Mouse (Mus musculus) urinary bladder, adult 18-20 months (tissue): ENCODE measurements around the gene Nfia.

ENCODE experiments used
- DNase-seq, 2 experiments: peaks; one replicate each; pipeline ENCODE4 v3.0.0; 2022; ENCODE audit warnings: low spot score in 2 of 2, mixed read lengths in 2 of 2

The Nfia gene

DNA sequence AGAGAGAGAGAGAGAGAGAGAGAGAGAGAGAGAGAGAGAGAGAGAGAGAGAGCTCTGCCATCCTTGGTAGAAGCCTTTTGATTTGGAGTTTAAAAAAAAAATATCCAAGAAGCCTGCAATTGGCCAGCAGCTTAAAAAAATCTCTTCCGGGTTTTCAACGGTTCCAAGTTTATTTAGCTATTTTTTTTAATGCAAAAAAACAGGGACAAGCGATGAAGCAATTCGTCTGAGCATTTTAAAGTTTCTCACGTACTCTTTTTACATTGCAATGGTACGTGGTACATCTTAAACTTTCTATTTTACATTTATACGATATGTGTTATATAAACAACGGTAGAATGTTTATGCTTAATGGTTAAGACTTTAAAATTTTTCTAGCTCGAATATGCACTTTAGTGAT lies at the start of gene Nfia:
Gene Nfia, plus strand, starts transcription at position 94 of the 400 bp plus-strand sequence.
- DNase-seq: no peak

GRCm38 (mm10) chr4:97723374-97723773 lies 49.2 kb upstream of the Nfia start:
- DNase-seq: no peak

- no peak for DNase-seq
Observed at GRCm38 (mm10) chr4:97728520-97728919, 44.0 kb upstream of the Nfia start.

- no peak for DNase-seq
Observed at GRCm38 (mm10) chr4:97729999-97730398, 42.5 kb upstream of the Nfia start.

GRCm38 (mm10) chr4:97730416-97730815 lies 42.1 kb upstream of the Nfia start:
- DNase-seq: no peak

DNA sequence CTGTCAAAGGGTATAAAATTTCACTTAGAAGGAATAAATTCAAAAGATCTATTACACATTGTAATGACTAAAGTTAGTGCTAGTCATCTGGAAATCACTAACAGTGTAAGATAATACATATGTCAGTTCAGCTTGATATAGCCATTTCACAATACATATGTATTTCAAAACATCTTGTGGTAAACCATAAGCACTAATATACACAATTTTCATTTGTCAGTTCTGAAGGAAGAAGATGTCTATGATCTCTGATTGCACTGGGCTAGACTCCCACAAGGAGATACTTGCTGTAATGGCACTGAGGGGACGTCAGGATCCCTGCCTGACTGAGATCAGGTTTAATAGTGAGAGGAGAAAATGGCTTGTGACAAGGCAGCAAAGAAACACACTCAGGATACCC lies 39.1 kb upstream of the Nfia start:
- no peak for DNase-seq

DNA sequence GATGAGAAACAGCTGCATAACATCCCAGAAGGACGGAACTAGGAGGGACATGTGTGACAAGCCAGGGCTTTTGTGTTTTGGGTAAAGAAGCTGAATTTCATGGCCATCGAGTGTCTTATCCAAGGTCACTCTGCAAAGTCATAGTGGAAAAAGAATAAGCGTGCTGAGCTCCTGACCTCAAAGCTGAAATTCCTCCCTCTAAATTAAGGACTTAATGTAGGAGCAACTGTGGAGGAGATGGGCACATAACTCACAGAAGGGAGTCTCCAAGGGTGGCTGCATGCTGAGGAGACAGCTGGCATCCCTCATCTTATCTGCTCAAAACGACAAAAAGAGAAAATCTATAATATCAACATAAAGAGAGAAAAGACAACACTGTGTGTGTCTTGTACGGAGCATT lies 28.6 kb upstream of the Nfia start:
- DNase-seq: no peak

DNA sequence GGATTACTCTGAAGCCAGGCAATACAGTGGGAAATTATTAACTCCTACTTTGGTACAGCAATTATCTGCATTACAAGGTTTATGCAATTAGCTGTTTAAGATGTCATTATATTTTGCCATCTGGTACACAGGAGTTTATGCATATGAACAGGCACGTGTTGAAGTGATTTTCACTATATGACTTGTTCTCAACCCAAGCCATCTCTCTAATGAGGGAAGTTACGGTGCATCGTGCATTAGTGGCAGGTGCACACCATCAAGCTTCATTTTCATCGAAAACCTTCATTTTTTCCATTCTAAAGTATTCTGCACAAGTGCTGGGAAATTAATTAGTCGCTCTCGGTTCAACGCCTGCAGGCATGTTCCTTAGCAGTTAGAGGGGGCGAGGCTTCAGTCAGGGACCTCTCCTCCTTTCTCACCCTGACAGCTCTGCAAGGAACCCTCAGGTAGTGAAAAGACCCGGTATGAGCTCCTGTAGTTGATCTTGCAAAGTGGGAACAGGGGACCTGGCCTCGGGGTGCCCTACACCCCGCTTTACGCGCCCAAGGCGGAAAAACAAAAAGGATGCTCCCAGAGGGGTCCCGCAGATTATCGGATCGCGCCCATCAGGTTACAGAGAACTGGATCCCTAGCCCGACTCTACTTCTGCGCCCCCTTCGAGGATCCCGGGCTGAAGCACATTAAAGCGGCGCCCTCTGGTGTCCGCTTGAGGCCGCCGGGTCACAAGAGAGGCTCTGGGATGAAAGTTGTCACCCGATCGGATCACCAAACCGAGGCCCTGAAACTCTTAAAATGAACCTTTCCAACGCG lies 27.0 kb upstream of the Nfia start:
- peak; percentile 46 to 70 for DNase-seq

DNA sequence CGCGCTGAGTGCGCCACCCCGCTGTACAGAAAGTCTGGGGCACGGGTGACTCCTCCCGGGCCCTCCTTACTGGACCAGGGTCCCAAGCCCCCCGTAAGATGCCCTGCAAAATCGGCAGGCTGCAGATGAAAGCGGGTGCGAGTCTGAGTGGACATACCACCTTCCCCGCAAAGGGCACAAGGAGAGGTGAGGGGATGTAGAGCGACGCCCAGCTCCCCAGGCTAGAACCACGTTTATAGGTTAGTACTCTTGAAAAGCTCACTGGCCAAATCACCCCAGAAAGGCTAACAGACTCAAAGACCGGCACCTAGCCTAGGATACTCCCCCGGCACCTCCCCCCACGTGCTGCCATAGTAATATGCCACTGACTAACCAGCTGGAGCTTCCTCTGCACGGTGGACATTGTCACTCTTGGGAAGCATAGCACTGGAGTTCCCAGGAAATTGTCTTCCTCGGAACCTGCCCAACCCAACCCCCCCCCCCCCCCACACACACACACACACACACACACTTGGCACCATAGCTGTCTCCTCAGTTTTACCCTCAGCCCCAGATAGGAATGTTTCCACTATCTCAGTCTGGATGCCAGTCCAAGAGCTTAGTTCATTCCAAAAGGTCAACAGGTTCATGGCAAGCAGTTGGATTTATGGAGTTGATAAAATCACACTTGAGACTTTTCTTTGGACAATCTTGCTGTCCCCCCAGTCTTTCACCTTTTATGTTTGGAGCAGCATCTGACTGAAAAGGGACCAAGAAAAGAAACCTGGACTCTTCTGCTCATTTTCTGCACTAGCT lies 26.2 kb upstream of the Nfia start:
- DNase-seq: no peak

- DNase-seq: no peak
Observed at GRCm38 (mm10) chr4:97750401-97750800, 22.1 kb upstream of the Nfia start.

DNA sequence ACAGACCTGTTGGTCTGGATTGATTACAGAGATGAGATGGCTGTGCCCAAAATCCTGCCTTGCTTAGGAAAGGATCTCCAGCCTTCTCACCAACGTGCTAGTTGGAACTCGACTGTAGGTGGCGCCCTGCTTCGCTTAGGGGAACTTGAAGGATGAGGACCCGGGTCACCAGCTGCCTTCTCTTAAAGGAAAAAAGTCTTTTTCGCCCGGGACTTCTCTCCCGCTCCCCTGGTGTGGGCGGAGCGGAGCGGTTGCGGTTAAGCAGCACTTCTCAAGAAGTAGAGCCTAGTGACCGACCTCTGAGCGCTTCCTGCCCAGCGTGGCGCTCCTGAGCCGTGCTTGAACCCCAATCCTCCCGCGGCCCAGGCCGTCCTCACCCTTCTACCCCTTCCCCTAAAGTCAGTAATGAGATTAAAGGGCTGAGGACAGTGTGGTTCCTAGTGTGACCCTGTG lies 21.5 kb upstream of the Nfia start:
- DNase-seq: peak; percentile 81 to 82

GRCm38 (mm10) chr4:97751483-97752251 lies 20.9 kb upstream of the Nfia start:
- DNase-seq: peak; percentile 62 to 63

GRCm38 (mm10) chr4:97752276-97753010 lies 20.1 kb upstream of the Nfia start:
- no peak for DNase-seq

- no peak for DNase-seq
Observed at GRCm38 (mm10) chr4:97753521-97753920, 19.0 kb upstream of the Nfia start.

- DNase-seq: no peak
Observed at GRCm38 (mm10) chr4:97754241-97754640, 18.3 kb upstream of the Nfia start.

DNA sequence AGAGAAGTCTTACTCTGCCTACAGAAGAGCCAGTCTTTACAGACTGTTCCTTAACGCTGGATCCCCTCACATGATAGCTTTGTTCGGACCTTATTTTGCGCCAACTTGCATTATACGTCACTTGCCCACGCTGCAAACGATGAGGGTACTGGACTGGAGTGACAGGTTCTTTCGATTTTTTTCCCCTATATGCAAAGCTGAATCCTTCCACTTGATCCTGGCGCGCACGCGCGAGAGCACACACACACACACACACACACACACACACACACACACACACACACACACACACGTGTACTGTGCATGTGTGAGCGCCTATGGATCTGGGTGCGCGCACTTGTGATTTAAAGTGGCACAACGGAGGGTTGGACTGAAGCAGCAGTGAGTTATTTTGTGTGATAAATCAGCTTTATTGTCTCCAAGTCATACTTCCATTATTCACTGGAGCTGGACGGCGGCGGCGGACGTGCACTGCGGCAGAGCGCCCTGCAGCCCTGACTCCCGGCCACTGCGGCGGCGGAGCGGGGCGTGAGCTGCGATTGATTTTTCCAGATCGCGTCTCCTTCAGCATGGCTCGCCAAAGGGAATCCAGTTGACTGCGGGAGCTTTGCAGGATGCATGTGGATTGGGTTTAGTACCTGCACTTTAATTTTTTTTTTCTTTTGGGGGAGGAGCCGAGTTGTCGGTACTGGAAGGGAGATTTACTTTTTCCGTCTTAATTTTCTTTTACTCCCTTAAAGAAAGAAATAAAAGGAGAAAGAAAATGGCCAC lies 15.1 kb upstream of the Nfia start:
- DNase-seq: peak; percentile 65 to 73

GRCm38 (mm10) chr4:97757978-97758461 lies 14.5 kb upstream of the Nfia start:
- no peak for DNase-seq

- no peak for DNase-seq
Observed at GRCm38 (mm10) chr4:97758661-97759060, 13.9 kb upstream of the Nfia start.

- no peak for DNase-seq
Observed at GRCm38 (mm10) chr4:97764616-97765015, 7.9 kb upstream of the Nfia start.

DNA sequence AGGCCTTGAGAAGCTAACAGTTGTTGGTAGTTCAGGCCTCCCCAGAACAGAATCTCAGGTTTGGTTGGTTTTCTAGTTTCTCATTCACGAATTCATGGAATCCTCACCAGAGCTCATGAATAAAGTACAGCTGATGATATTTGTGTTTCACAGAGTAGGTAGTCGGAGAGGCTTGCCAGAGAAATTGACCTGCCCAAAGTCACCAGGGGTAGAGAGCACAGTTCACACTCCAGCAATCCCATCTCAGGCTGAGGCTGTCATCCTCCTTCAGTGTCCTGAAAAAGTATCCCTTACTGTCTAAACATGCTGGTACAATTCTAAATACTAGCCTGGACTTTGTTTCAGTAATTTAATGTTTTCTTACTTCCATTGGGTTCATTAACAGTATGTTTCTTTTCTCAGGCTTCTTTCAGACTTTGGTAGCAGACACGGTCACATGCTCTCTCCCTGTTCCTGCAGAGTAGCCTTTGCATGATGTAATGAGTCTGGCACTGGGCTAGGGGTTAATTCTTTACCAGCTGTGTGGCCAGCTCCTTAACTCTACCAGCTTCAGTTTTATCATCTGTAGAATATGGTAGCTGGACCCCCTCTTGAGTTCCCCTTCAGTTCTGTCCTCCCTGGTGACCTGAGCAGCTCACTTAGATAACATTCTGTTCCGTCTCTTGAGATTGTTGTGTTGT lies 7.1 kb upstream of the Nfia start:
- DNase-seq: no peak
